Mouse (Mus musculus): Measurements from ENCODE around the gene Lyst. TPM values are rescaled to one million over a fixed set of nuclear protein-coding genes. Genes with fewer than 3 reads are reported as not detected.

Lyst gene
- polyA plus RNA-seq, 1 experiment: 14.1 TPM

GRCm38 (mm10) chr13:13557001-13557743, 33.0 kb upstream of the Lyst start:
- Histone ChIP-seq H3K27ac (ENCODE audit: insufficient read depth, low read length) (no peak overlapping the region), H3K4me3 (ENCODE audit: insufficient read depth, low read length) (no peak overlapping the region), H3K4me1 (ENCODE audit: control insufficient read depth, insufficient read depth, low read length) (no peaks in the 10 kb centered on the region)
- TF ChIP-seq POLR2A (IDR thresholded peaks at IDR 0.05; ENCODE audit: low read depth, low read length) (no peak), CTCF (IDR thresholded peaks at IDR 0.05; ENCODE audit: borderline replicate concordance, insufficient read depth, low read length) (no peak)

GRCm38 (mm10) chr13:13558251-13558650, 31.9 kb upstream of the Lyst start:
- no peak overlapping the region for H3K27ac ChIP-seq (ENCODE audit: insufficient read depth, low read length)
- no peak overlapping the region for H3K4me3 ChIP-seq (ENCODE audit: insufficient read depth, low read length)
- TF ChIP-seq POLR2A (IDR thresholded peaks at IDR 0.05; ENCODE audit: low read depth, low read length): no peak
- no peak for TF ChIP-seq CTCF (IDR thresholded peaks at IDR 0.05; ENCODE audit: borderline replicate concordance, insufficient read depth, low read length)
- H3K4me1 ChIP-seq (ENCODE audit: control insufficient read depth, insufficient read depth, low read length): peaks cover 4% of the 10 kb centered on the region; the same call in 1 of the 2 replicates

GRCm38 (mm10) chr13:13558900-13559299, 31.3 kb upstream of the Lyst start:
- Histone ChIP-seq H3K4me1 (ENCODE audit: control insufficient read depth, insufficient read depth, low read length) (peaks cover 4% of the 10 kb centered on the region; the same call in 1 of the 2 replicates), H3K4me3 (ENCODE audit: insufficient read depth, low read length) (no peak overlapping the region), H3K27ac (ENCODE audit: insufficient read depth, low read length) (no peak overlapping the region)
- TF ChIP-seq CTCF (IDR thresholded peaks at IDR 0.05; ENCODE audit: borderline replicate concordance, insufficient read depth, low read length) (no peak), POLR2A (IDR thresholded peaks at IDR 0.05; ENCODE audit: low read depth, low read length) (no peak)

GRCm38 (mm10) chr13:13562571-13562970, 27.6 kb upstream of the Lyst start:
- no peak for TF ChIP-seq CTCF (IDR thresholded peaks at IDR 0.05; ENCODE audit: borderline replicate concordance, insufficient read depth, low read length)
- TF ChIP-seq POLR2A (IDR thresholded peaks at IDR 0.05; ENCODE audit: low read depth, low read length): no peak

GRCm38 (mm10) chr13:13564116-13564515, 26.1 kb upstream of the Lyst start:
- Histone ChIP-seq H3K4me1 (ENCODE audit: control insufficient read depth, insufficient read depth, low read length) (peaks cover 4% of the 10 kb centered on the region; the same call in 1 of the 2 replicates), H3K4me3 (ENCODE audit: insufficient read depth, low read length) (no peak overlapping the region), H3K27ac (ENCODE audit: insufficient read depth, low read length) (no peak overlapping the region)
- TF ChIP-seq CTCF (IDR thresholded peaks at IDR 0.05; ENCODE audit: borderline replicate concordance, insufficient read depth, low read length): no peak
- no peak for TF ChIP-seq POLR2A (IDR thresholded peaks at IDR 0.05; ENCODE audit: low read depth, low read length)

More at GRCm38 (mm10) chr13:13562571-13562970, 27.6 kb upstream of the Lyst start:
- Histone ChIP-seq H3K4me3 (ENCODE audit: insufficient read depth, low read length) (no peak overlapping the region), H3K4me1 (ENCODE audit: control insufficient read depth, insufficient read depth, low read length) (peaks cover 4% of the 10 kb centered on the region; the same call in 1 of the 2 replicates), H3K27ac (ENCODE audit: insufficient read depth, low read length) (peak overlapping the region; percentile 77)

- no peak for TF ChIP-seq CTCF (IDR thresholded peaks at IDR 0.05; ENCODE audit: borderline replicate concordance, insufficient read depth, low read length)
- no peak for TF ChIP-seq POLR2A (IDR thresholded peaks at IDR 0.05; ENCODE audit: low read depth, low read length)
These were observed 25.7 kb upstream of the Lyst start for GRCm38 (mm10) chr13:13564541-13564940.

GRCm38 (mm10) chr13:13567640-13568039, 22.6 kb upstream of the Lyst start:
- no peak overlapping the region for H3K27ac ChIP-seq (ENCODE audit: insufficient read depth, low read length)
- no peak overlapping the region for H3K4me3 ChIP-seq (ENCODE audit: insufficient read depth, low read length)
- TF ChIP-seq CTCF (IDR thresholded peaks at IDR 0.05; ENCODE audit: borderline replicate concordance, insufficient read depth, low read length) (no peak), POLR2A (IDR thresholded peaks at IDR 0.05; ENCODE audit: low read depth, low read length) (no peak)
- peaks cover 11% of the 10 kb centered on the region for H3K4me1 ChIP-seq (ENCODE audit: control insufficient read depth, insufficient read depth, low read length)

More at GRCm38 (mm10) chr13:13564541-13564940, 25.7 kb upstream of the Lyst start:
- no peak overlapping the region for H3K4me3 ChIP-seq (ENCODE audit: insufficient read depth, low read length)
- H3K4me1 ChIP-seq (ENCODE audit: control insufficient read depth, insufficient read depth, low read length): peaks cover 4% of the 10 kb centered on the region; the same call in 1 of the 2 replicates
- H3K27ac ChIP-seq (ENCODE audit: insufficient read depth, low read length): no peak overlapping the region

- Histone ChIP-seq H3K4me3 (ENCODE audit: insufficient read depth, low read length) (no peak overlapping the region), H3K27ac (ENCODE audit: insufficient read depth, low read length) (no peak overlapping the region), H3K4me1 (ENCODE audit: control insufficient read depth, insufficient read depth, low read length) (peaks cover 13% of the 10 kb centered on the region)
- no peak for TF ChIP-seq POLR2A (IDR thresholded peaks at IDR 0.05; ENCODE audit: low read depth, low read length)
- no peak for TF ChIP-seq CTCF (IDR thresholded peaks at IDR 0.05; ENCODE audit: borderline replicate concordance, insufficient read depth, low read length)
These were observed 21.4 kb upstream of the Lyst start for GRCm38 (mm10) chr13:13568824-13569223.

- Histone ChIP-seq H3K4me1 (ENCODE audit: control insufficient read depth, insufficient read depth, low read length) (peaks cover 21% of the 10 kb centered on the region), H3K4me3 (ENCODE audit: insufficient read depth, low read length) (no peak overlapping the region), H3K27ac (ENCODE audit: insufficient read depth, low read length) (no peak overlapping the region)
- no peak for TF ChIP-seq POLR2A (IDR thresholded peaks at IDR 0.05; ENCODE audit: low read depth, low read length)
- no peak for TF ChIP-seq CTCF (IDR thresholded peaks at IDR 0.05; ENCODE audit: borderline replicate concordance, insufficient read depth, low read length)
These were observed 20.6 kb upstream of the Lyst start for GRCm38 (mm10) chr13:13569603-13570002.

Measured in embryonic fibroblast, embryonic 13.5 days (primary cell).